Mouse (Mus musculus) G1E (cell line): ENCODE results near the gene Tbc1d4.

Experiments used
- CTCF ChIP-seq: IDR thresholded peaks from 2 replicates; pipeline ENCODE4 v1.5.1; 2012; ENCODE audit warnings: low read depth, low read length, inconsistent platforms, mixed read lengths
- GATA1 ChIP-seq: IDR thresholded peaks from 2 replicates; pipeline ENCODE4 v1.6.1; 2012; ENCODE audit warnings: borderline replicate concordance, low read length, inconsistent platforms, mixed read lengths
- GATA2 ChIP-seq: IDR thresholded peaks from 2 replicates; pipeline ENCODE4 v1.6.1; 2012; ENCODE audit warnings: low read depth, low read length, inconsistent platforms, borderline replicate concordance
- POLR2AphosphoS5 ChIP-seq: IDR thresholded peaks from 2 replicates; pipeline ENCODE4 v1.6.1; 2012; ENCODE audit warnings: low read depth, low read length, inconsistent platforms; ENCODE audit not compliant: insufficient replicate concordance
- TAL1 ChIP-seq: conservative IDR thresholded peaks from 2 replicates; pipeline ENCODE4 v1.6.1; 2012; ENCODE audit warnings: low read depth, low read length, inconsistent platforms, mixed read lengths

DNA sequence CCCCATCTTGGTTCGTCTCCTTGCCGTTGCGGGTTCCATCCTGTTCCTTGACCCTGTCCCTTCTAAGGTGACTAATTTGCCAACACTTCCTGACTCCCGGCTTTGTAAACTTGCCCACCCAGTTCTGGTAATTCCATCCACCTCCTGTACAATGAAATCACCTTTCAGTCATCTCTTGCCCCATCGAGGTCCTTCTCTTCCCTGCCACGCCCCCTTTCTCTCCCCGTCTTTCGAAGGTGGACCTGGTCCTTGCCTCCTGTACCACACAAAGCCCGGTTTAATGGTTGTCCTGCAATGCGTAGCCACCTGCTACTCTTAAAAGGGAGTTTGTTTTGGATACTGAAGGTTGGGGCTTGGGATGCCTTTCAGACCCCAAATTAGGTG lies 45.5 kb upstream of the Tbc1d4 start:
- no peak for TF ChIP-seq CTCF
- TF ChIP-seq GATA1: no peak
- no peak for TF ChIP-seq GATA2
- no peak for TF ChIP-seq POLR2AphosphoS5
- TF ChIP-seq TAL1: no peak
